Mouse (Mus musculus) mesoderm, embryonic 11.5 days (tissue): Measurements from ENCODE around the gene Tigd3.
A peak's percentile ranks its signal among the peaks of the same experiment; 100 is the strongest.

Source experiments
- DNase-seq: peaks from one replicate; pipeline ENCODE4 v3.0.0-alpha.2; 2012; ENCODE audit warnings: low read depth, low spot score

Tigd3 gene

GRCm38 (mm10) chr19:5894002-5894678, at the start of gene Tigd3:
TSS of gene Tigd3 (minus strand) at chr19:5894149.
- DNase-seq: peak; percentile 96

DNA sequence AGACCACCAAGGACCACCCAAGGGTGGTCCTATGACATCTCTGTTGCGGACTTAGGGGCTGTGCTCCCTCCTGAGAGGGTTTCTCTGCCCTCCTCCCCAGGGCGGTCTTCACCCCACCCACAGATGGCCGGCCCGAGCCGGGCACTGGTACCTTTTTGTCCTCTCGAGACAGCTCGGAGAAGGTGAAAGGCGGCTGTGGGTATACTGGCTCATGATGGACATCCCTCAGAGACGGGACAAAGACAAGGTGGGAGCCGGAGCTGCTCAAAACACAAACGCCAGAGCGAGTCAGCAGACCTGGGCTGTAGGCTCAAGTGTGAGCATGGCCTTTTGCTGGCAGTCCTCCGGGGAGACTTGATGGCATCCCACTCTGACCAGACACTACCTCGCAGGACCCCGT, 49.5 kb upstream of the Tigd3 start:
- no peak for DNase-seq

- no peak for DNase-seq
These were observed 48.6 kb upstream of the Tigd3 start for GRCm38 (mm10) chr19:5942581-5942980.

GRCm38 (mm10) chr19:5940656-5941055, 46.7 kb upstream of the Tigd3 start:
- no peak for DNase-seq

GRCm38 (mm10) chr19:5940173-5940572, 46.2 kb upstream of the Tigd3 start:
- DNase-seq: no peak

GRCm38 (mm10) chr19:5939715-5940114, 45.8 kb upstream of the Tigd3 start:
- DNase-seq: no peak

GRCm38 (mm10) chr19:5938516-5938915, 44.6 kb upstream of the Tigd3 start:
- DNase-seq: no peak

GRCm38 (mm10) chr19:5937836-5938406, 44.0 kb upstream of the Tigd3 start:
- no peak for DNase-seq

DNA sequence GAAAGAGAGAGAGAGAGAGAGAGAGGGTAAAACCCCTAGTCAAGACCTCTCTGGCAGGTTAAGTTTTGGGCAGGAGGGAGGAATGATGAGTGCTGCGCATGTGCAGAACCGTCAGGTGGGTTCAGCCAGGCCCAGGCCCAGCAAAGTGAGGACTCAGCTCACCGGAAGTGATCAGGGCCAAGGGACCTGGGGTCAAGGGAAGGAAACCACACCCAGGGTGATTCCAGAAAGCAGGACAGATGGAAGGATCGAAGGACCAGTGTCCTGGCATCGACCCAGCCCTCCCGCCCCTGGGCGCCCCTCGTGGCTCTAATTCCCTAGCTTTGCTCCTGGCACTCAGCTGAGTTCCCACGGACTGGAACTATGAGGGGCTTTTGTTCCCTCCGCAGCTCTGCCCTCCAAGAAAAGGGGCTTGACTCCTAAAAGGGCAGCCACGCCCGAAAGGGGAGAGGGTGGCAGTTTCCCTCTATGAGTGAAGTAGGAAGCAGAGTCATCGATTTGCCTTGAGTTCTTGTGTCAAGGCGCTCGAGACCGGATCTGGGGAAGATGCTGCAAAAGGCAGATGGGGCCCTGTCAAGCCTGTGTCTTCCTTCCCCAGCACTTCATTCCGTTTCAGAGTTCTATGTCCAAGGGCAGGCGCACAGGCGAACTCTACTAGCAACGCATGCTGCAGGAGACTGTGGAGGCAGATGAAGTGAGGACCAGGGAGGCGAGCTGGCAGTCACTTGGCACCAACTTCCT, 43.3 kb upstream of the Tigd3 start:
- DNase-seq: no peak

DNA sequence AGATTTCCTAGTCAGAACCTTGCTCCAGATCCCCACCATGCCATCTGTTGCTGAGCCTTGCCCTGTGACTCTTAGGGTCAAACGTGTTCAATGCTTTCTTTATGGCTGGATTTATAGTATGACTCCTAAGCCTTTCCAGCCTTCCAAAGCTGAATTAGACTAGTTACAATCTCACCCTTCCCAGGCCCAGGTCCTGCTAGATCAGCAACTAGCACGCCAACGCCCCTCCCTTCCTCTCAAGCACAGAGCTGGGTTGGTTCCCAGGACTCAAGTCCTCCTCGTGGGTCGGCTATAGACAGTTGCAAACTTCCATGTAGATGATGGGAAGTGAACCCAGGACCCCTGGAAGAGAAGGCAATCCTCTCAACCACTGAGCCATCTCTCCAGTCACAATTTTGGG, 41.7 kb upstream of the Tigd3 start:
- DNase-seq: no peak

GRCm38 (mm10) chr19:5935266-5935665, 41.3 kb upstream of the Tigd3 start:
- DNase-seq: no peak

DNA sequence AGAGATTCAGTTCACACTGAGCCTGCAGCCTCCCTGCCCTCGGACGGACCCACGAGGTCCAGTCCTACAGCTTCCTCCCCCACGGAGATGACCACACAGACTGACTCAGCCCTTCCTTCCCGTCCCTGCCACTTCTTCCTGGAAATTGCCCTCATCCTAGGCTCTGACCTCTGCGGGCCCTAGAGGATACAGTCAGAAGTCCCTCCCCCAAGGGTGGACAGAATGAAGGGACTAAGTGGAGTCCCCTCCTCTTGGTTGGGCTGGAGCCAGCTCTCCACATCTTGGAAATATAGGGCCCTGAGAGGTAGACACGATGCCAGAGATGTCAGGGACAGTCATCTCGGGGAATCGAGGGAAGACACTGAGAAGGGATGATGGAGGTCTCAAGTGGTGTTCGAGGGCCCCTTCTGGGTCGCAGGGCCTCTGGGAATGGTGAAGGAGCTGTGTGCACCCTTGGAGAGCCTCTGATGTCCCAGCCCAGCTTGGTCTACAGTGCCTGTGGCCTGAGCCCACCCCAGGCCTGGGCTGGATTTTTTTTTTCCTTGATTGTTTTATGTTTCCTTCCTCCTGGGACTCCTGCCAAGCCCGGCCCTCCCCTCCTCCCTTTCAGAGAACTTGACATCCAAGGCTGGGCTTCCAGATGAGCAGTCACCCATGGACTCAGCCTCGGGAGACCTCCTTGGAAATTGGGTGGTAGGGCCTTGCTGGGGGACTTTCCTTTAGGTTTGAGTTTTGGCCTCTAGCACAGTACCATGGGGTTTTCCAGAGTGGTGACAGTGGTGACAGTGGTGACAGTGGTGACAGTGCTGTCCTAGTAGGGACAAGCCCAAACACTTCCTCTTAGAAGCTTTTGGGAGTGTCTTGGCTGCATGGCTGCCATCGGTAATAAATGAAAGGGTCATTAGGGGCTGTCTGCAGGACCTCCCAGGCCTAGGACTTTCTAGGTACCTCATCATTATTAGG, 36.0 kb upstream of the Tigd3 start:
- no peak for DNase-seq

GRCm38 (mm10) chr19:5928546-5928945, 34.6 kb upstream of the Tigd3 start:
- DNase-seq: no peak

GRCm38 (mm10) chr19:5928104-5928503, 34.2 kb upstream of the Tigd3 start:
- no peak for DNase-seq

DNA sequence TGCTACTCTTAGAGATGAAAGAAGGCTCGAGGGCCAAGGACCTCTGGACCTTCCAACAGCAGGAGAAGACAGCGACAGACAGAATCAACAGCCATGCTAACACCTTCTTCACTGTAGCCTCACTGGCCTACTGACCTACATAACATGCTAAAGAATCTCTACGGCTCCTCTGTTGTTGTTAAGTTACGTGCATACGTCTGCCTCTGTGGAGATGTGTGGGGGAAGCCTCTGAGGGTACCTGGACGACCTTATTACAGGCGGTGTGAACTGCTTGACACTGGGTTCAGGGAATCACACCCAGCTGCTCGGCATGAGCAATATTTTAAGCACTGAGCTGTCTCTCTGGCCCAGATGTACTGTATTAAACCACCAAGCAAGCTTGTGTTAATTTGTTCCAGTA, 33.6 kb upstream of the Tigd3 start:
- DNase-seq: no peak

GRCm38 (mm10) chr19:5927026-5927425, 33.1 kb upstream of the Tigd3 start:
- no peak for DNase-seq

DNA sequence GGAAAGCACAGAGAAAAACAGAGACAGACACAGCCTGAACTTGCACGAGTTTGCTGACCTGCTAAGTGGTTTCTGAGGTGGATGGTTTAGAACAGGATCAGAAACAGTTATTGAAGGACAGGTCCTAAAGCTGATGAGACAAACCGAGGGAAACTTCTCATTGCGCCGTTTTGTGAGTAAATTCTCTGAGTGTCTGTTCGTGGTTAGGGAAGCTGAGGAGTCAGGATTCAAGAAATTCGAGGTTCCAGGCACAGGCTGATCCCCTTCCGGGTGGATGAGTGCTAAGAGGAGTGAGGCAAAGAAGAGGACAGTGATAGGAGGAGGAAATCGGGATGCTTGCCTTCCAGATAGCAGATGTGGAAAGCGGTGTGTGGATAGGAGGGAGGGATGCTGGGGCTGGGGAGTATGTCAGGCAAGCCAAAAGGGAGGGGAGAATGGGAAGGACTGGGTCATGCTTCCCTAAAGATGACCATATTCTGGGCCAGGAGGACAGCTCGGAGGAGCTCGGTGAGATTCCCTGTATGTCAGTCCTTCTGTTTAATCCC, 31.4 kb upstream of the Tigd3 start:
- no peak for DNase-seq

- peak; percentile 93 for DNase-seq
These were observed 30.8 kb upstream of the Tigd3 start, which contains the start of gene Cdc42ep2 for GRCm38 (mm10) chr19:5924713-5925093. TSS of gene Cdc42ep2 (minus strand) at chr19:5924816.

DNA sequence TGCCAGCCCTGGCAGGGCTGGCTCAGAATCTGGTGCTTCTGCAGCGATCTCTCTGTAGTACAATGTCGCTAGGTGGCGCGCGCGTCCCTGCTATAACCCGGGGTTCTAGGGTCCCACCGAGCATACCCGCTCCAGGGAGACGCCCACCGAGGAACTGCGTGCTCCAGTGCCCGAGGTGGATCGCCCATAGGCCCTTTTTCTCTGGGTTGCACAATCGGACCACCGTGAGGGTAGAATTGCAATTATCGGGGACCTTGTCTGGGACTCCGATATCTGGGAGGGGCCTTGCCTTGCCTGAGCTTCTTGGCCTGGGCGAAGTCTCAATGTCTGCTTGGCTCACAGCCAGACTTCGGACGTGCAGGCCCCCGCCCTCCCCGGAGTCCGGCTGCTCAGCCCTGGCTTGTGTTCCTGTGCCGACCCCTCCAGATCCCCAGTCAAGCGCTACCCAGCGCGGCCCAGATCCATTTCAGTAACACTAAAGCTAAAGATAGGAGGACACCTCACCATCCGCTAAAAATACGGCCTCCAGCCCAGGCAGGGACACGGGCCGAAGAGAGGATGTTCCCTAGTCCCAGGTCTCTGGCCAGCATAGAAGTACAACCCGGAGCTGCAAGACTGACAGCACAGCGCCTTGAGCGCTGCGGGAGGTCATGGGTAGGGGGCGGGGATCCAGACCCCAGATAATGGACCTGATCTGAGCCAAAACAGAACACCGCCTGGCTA, 30.2 kb upstream of the Tigd3 start:
- peak; percentile 92 for DNase-seq

DNA sequence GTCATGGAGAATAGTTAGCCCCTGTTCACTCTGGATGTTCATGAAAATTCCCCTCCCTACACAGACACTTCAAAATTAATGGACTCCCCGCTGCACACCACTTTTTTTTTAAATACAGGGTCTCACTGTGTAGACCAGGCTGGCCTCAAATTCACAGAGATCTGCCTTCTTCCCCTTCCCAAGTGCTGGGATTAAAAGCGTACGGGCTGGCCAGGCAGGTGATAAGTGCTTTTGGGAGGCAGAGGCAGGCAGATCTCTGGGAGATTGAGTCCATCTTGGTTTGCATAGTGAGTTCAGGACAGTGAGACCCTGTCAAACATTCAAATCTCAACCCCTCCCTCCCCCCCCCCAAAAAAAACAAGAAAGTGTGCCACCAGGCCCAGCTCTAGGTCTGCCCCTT, 29.0 kb upstream of the Tigd3 start:
- DNase-seq: no peak
